Mouse (Mus musculus) MEL (cell line): ENCODE measurements around the gene Ptger3.

ENCODE experiments used
- CTCF ChIP-seq, 3 experiments: IDR thresholded peaks in 2 of 3; conservative IDR thresholded peaks in 1 of 3; 2 replicates each; pipeline ENCODE4 v1.5.1; 2011 to 2012; ENCODE audit warnings: low read length in 3 of 3, low read depth in 2 of 3, mild to moderate bottlenecking in 2 of 3, improper control_type of control experiment in 1 of 3, inconsistent platforms in 1 of 3, mixed read lengths in 1 of 3, moderate library complexity in 1 of 3; ENCODE audit not compliant: control insufficient read depth in 1 of 3, insufficient read depth in 1 of 3, poor library complexity in 1 of 3, severe bottlenecking in 1 of 3
- ELF1 ChIP-seq: IDR thresholded peaks from 2 replicates; pipeline ENCODE4 v1.6.1; 2014; ENCODE audit warnings: low read depth, mild to moderate bottlenecking, inconsistent platforms, low read length, improper control_type of control experiment, moderate library complexity
- JUND ChIP-seq: IDR thresholded peaks from 2 replicates; pipeline ENCODE4 v1.6.1; 2011; ENCODE audit warnings: low read depth, mild to moderate bottlenecking, improper control_type of control experiment, low read length
- KAT2A ChIP-seq: conservative IDR thresholded peaks from 2 replicates; pipeline ENCODE4 v1.6.1; 2012; ENCODE audit warnings: low read depth, low read length, improper control_type of control experiment, inconsistent platforms
- POLR2AphosphoS2 ChIP-seq: IDR thresholded peaks from 2 replicates; pipeline ENCODE4 v1.6.1; 2011; ENCODE audit warnings: low read length, improper control_type of control experiment
- SMC3 ChIP-seq: IDR thresholded peaks from 2 replicates; pipeline ENCODE4 v1.6.1; 2011; ENCODE audit warnings: low read depth, low read length, improper control_type of control experiment

GRCm38 (mm10) chr3:157549323-157549722 is 17.4 kb upstream of the Ptger3 start:
- TF ChIP-seq POLR2AphosphoS2 = no peak
- no peak for TF ChIP-seq ELF1
- TF ChIP-seq KAT2A = no peak
- TF ChIP-seq JUND = no peak
- no peak for TF ChIP-seq SMC3
- no peak for TF ChIP-seq CTCF (IDR thresholded peaks at IDR 0.05 in 2 of 3, conservative IDR thresholded peaks at IDR 0.05 in 1 of 3; ENCODE audit: control insufficient read depth in 1 of 3, insufficient read depth in 1 of 3, low read depth in 2 of 3, low read length in 3 of 3, poor library complexity in 1 of 3, severe bottlenecking in 1 of 3)
